Mouse (Mus musculus) olfactory bulb, adult 2 months (tissue): ENCODE data around the gene Oosp1. TPM values are rescaled to one million over a fixed set of nuclear protein-coding genes. Genes with fewer than 3 reads are reported as not detected.

Experiments used
- H3K27ac ChIP-seq: fragments of 200-500 bp; 2 replicates; pipeline ENCODE4 v1.5.1; 2012; ENCODE audit warnings: low read depth, low read length; ENCODE audit not compliant: insufficient read depth
- H3K4me1 ChIP-seq: fragments of 200-500 bp; 2 replicates; pipeline ENCODE4 v1.6.1; 2012; ENCODE audit warnings: low read length; ENCODE audit not compliant: control insufficient read depth, insufficient read depth
- H3K4me3 ChIP-seq: fragments of 200-500 bp; 2 replicates; pipeline ENCODE4 v1.5.1; 2012; ENCODE audit warnings: mild to moderate bottlenecking, low read depth, low read length, moderate library complexity; ENCODE audit not compliant: insufficient read depth
- CTCF ChIP-seq: fragments of 200-500 bp; IDR thresholded peaks from 2 replicates; pipeline ENCODE4 v1.5.1; 2012; ENCODE audit warnings: low read depth, mild to moderate bottlenecking, low read length, moderate library complexity; ENCODE audit not compliant: insufficient read depth
- POLR2A ChIP-seq: fragments of 200-500 bp; IDR thresholded peaks from 2 replicates; pipeline ENCODE4 v1.6.1; 2012; ENCODE audit warnings: mild to moderate bottlenecking, low read depth, low read length, moderate library complexity; ENCODE audit not compliant: insufficient read depth
- WGBS: fragments of 180-500 bp; shearing (Covaris S2); methylation state at CpG from one replicate; pipeline ENCODE4 v1.1.7; 2018; 5-methylcytosine and 5-hydroxymethylcytosine counted together
- polyA plus RNA-seq: library from polyadenylated mRNA; stranded (reverse); fragments of >200 nt; gene quantifications from 2 replicates; pipeline ENCODE4 v1.2.4, GENCODE M21; 2012; ENCODE audit warnings: low replicate concordance; ENCODE audit not compliant: missing spikeins, insufficient read depth, insufficient read length

Gene Oosp1
- polyA plus RNA-seq, 1 experiment = not detected

- Histone ChIP-seq H3K4me3 (no peak overlapping the region), H3K4me1 (no peaks in the 10 kb centered on the region), H3K27ac (no peak overlapping the region)
- no peak for TF ChIP-seq CTCF
- TF ChIP-seq POLR2A = no peak
- 69% methylated on average over 2 of the region's 2 CpGs for WGBS
Measured at GRCm38 (mm10) chr19:11634330-11634729, 56.6 kb downstream of the Oosp1 start.

- 91% methylated on average over 1 of the region's 1 CpGs for WGBS
Measured at GRCm38 (mm10) chr19:11633732-11634131, 57.2 kb downstream of the Oosp1 start.

GRCm38 (mm10) chr19:11625231-11625630 lies 65.7 kb downstream of the Oosp1 start:
- Histone ChIP-seq H3K4me3 (no peak overlapping the region), H3K4me1 (no peaks in the 10 kb centered on the region), H3K27ac (no peak overlapping the region)
- 78% methylated on average over 5 of the region's 5 CpGs for WGBS
- TF ChIP-seq POLR2A = no peak
- TF ChIP-seq CTCF = no peak

More at GRCm38 (mm10) chr19:11633732-11634131, 57.2 kb downstream of the Oosp1 start:
- Histone ChIP-seq H3K4me1 (no peaks in the 10 kb centered on the region), H3K27ac (no peak overlapping the region), H3K4me3 (no peak overlapping the region)
- no peak for TF ChIP-seq POLR2A
- TF ChIP-seq CTCF = no peak

DNA sequence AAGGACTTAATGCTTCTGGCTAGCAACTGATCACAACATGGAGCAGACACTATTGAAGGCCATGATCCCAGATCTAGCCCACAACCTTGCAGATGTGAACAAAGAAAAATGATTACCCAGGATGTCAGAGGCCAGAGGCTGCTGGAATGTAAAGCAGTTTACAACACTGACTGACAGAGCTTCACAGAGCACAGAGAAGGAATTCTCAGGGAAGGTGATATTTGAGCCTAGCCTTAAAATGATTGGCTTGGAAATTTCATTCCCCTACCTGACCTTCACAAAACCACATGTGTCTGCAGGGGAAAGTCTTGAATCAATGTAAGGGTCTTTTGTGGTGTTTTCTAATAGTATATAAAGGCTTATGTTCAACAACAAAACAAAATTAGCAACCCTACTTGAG lies 66.2 kb downstream of the Oosp1 start:
- TF ChIP-seq POLR2A (no peak), CTCF (no peak)
- Histone ChIP-seq H3K27ac (no peak overlapping the region), H3K4me1 (no peaks in the 10 kb centered on the region), H3K4me3 (no peak overlapping the region)

GRCm38 (mm10) chr19:11623551-11623950 lies 67.4 kb downstream of the Oosp1 start, which contains the start of gene Ms4a2:
Gene Ms4a2, minus strand, starts transcription at chr19:11623719.
- TF ChIP-seq POLR2A (no peak), CTCF (no peak)
- Histone ChIP-seq H3K4me3 (no peak within 1 kb of the TSS), H3K27ac (no peak within 1 kb of the TSS), H3K4me1 (no peaks in the 10 kb centered on the region)
- 94% methylated on average over 2 of the region's 2 CpGs for WGBS

DNA sequence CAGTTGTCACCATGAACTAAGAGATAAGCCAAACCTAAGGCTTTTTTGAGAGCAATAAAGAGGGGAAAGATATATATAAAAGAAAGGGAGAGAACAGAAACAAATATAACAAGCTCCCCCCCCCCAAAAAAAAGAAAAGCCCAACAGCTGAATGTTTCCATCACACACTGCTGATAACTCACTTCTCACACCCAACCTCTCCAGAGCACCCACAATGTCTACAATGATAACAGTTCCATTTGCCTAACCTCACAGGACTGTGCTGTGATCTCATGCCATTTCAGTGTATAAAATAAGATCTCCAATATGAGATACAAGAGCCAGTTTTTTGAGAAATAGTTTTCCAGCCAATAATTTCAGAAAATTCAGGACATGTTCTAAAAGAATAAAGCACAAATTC lies 73.0 kb downstream of the Oosp1 start:
- TF ChIP-seq CTCF = no peak
- no peak for TF ChIP-seq POLR2A
- no peak overlapping the region for H3K27ac ChIP-seq
- H3K4me1 ChIP-seq = no peaks in the 10 kb centered on the region
- no peak overlapping the region for H3K4me3 ChIP-seq

Other genes with a start within 250 kb of the Oosp1 start
- not detected in 2 replicates for gene Ms4a4b, start 247.6 kb downstream of the Oosp1 start, polyA plus RNA-seq
- not detected in 2 replicates for gene Ms4a6c, start 221.8 kb downstream of the Oosp1 start, polyA plus RNA-seq
- gene Gm8369, start 205.2 kb downstream of the Oosp1 start, polyA plus RNA-seq = not detected in 2 replicates
- gene Ms4a6b, start 174.6 kb downstream of the Oosp1 start, polyA plus RNA-seq = not detected in 2 replicates
- not detected in 2 replicates for gene Ms4a4d, start 154.3 kb downstream of the Oosp1 start, polyA plus RNA-seq
- gene Ms4a6d, start 86.3 kb downstream of the Oosp1 start, polyA plus RNA-seq = not detected in 2 replicates
- not detected in 2 replicates for gene Ms4a2, start 67.4 kb downstream of the Oosp1 start, polyA plus RNA-seq
- gene Ms4a3, start 50.3 kb downstream of the Oosp1 start, polyA plus RNA-seq = not detected in 2 replicates
- gene Oosp2, start 30.6 kb downstream of the Oosp1 start, polyA plus RNA-seq = not detected in 2 replicates
- not detected in 2 replicates for gene Oosp3, start 5.9 kb upstream of the Oosp1 start, polyA plus RNA-seq
- not detected in 2 replicates for gene Gif, start 56.4 kb upstream of the Oosp1 start, polyA plus RNA-seq
- gene Mrpl16, start 79.2 kb upstream of the Oosp1 start, polyA plus RNA-seq = not detected in 2 replicates
- not detected in 2 replicates for gene Stx3, start 128.3 kb upstream of the Oosp1 start, polyA plus RNA-seq
- gene Olfr1417, start 148.1 kb upstream of the Oosp1 start, polyA plus RNA-seq = not detected in 2 replicates
- not detected in 2 replicates for gene Olfr1418, start 169.9 kb upstream of the Oosp1 start, polyA plus RNA-seq
- not detected in 2 replicates for gene Olfr1419, start 184.0 kb upstream of the Oosp1 start, polyA plus RNA-seq
- gene Olfr1420, start 195.4 kb upstream of the Oosp1 start, polyA plus RNA-seq = not detected in 2 replicates
- not detected in 2 replicates for gene Patl1, start 221.2 kb upstream of the Oosp1 start, polyA plus RNA-seq